Mouse (Mus musculus) retina, postnatal 7 days (tissue): ENCODE data around the gene Mab21l3.

Experiments used
- DNase-seq: peaks from one replicate; pipeline ENCODE4 v3.0.0-alpha.2; 2012; ENCODE audit warnings: low read depth, low spot score

Mab21l3 gene

GRCm38 (mm10) chr3:101803764-101804163, 45.0 kb downstream of the Mab21l3 start:
- no peak for DNase-seq

- DNase-seq = no peak
Observed at GRCm38 (mm10) chr3:101802746-101803145, 46.0 kb downstream of the Mab21l3 start.

- no peak for DNase-seq
Observed at GRCm38 (mm10) chr3:101800596-101801018, 48.2 kb downstream of the Mab21l3 start.

GRCm38 (mm10) chr3:101799852-101800595, 48.7 kb downstream of the Mab21l3 start:
- no peak for DNase-seq

- no peak for DNase-seq
Observed at GRCm38 (mm10) chr3:101797830-101798709, 50.7 kb downstream of the Mab21l3 start.

- no peak for DNase-seq
Observed at GRCm38 (mm10) chr3:101796212-101796611, 52.5 kb downstream of the Mab21l3 start.

GRCm38 (mm10) chr3:101795387-101796039, 53.2 kb downstream of the Mab21l3 start:
- DNase-seq = no peak

GRCm38 (mm10) chr3:101794666-101795065, 54.1 kb downstream of the Mab21l3 start:
- no peak for DNase-seq

GRCm38 (mm10) chr3:101794026-101794425, 54.7 kb downstream of the Mab21l3 start:
- no peak for DNase-seq

- no peak for DNase-seq
Observed at GRCm38 (mm10) chr3:101792191-101792590, 56.6 kb downstream of the Mab21l3 start.

- no peak for DNase-seq
Observed at GRCm38 (mm10) chr3:101784768-101785424, 63.9 kb downstream of the Mab21l3 start.

GRCm38 (mm10) chr3:101783793-101784192, 65.0 kb downstream of the Mab21l3 start:
- DNase-seq = no peak

- DNase-seq = no peak
Observed at GRCm38 (mm10) chr3:101780874-101781483, 67.8 kb downstream of the Mab21l3 start.

- no peak for DNase-seq
Observed at GRCm38 (mm10) chr3:101778896-101779665, 69.7 kb downstream of the Mab21l3 start.

- DNase-seq = no peak
Observed at GRCm38 (mm10) chr3:101775732-101776131, 73.0 kb downstream of the Mab21l3 start.

- DNase-seq = no peak
Observed at GRCm38 (mm10) chr3:101770540-101770939, 78.2 kb downstream of the Mab21l3 start.

GRCm38 (mm10) chr3:101763566-101763965, 85.2 kb downstream of the Mab21l3 start:
- DNase-seq = no peak
